Mouse (Mus musculus) forebrain, embryonic 11.5 days (tissue): Measurements from ENCODE around the gene Gm156. TPM values are rescaled to one million over a fixed set of nuclear protein-coding genes. Genes with fewer than 3 reads are reported as not detected.
A peak's percentile ranks its signal among the peaks of the same experiment; 100 is the strongest.

Experiments used
- ATAC-seq: fragments of 200-750 bp; cut with Nextera tagmentation; replicated peaks from 2 replicates; pipeline ENCODE4 v1.8.0; 2017; ENCODE audit warnings: moderate TSS enrichment; ENCODE audit not compliant: low FRiP score
- DNase-seq: peaks from one replicate; pipeline ENCODE4 v3.0.0-alpha.2; 2017; ENCODE audit warnings: low spot score
- H3K27ac ChIP-seq: fragments of 300-500 bp; sonication (generic); 2 replicates; pipeline ENCODE4 v1.5.1; 2014; ENCODE audit warnings: low read depth, low read length
- H3K27me3 ChIP-seq: fragments of 300-500 bp; sonication (generic); 2 replicates; pipeline ENCODE4 v1.6.1; 2014; ENCODE audit warnings: mild to moderate bottlenecking, low read length, mixed read lengths; ENCODE audit not compliant: control insufficient read depth, insufficient read depth
- H3K36me3 ChIP-seq: fragments of 300-500 bp; sonication (generic); 2 replicates; pipeline ENCODE4 v1.6.1; 2014; ENCODE audit warnings: mild to moderate bottlenecking, low read length, moderate library complexity, mixed read lengths; ENCODE audit not compliant: control insufficient read depth, insufficient read depth
- H3K4me1 ChIP-seq: fragments of 300-500 bp; sonication (generic); replicated peaks from 2 replicates; pipeline ENCODE4 v1.6.1; 2014; ENCODE audit warnings: low read length, mixed read lengths; ENCODE audit not compliant: control insufficient read depth, insufficient read depth
- H3K4me2 ChIP-seq: fragments of 300-500 bp; sonication (generic); 2 replicates; pipeline ENCODE4 v1.6.1; 2014; ENCODE audit warnings: low read depth, mild to moderate bottlenecking, low read length, moderate library complexity, mixed read lengths; ENCODE audit not compliant: severe bottlenecking
- H3K4me3 ChIP-seq: fragments of 300-500 bp; sonication (generic); 2 replicates; pipeline ENCODE4 v1.5.1; 2014; ENCODE audit warnings: low read depth, low read length
- H3K9ac ChIP-seq: fragments of 300-500 bp; sonication (generic); 2 replicates; pipeline ENCODE4 v1.6.1; 2014; ENCODE audit warnings: low read length
- H3K9me3 ChIP-seq: fragments of 300-500 bp; sonication (generic); 2 replicates; pipeline ENCODE4 v1.6.1; 2016; ENCODE audit warnings: low read length, mixed read lengths; ENCODE audit not compliant: control insufficient read depth
- WGBS: fragments of 180-500 bp; shearing (Covaris S2); extraction: QIAGEN DNeasy Blood & Tissue Kit; methylation state at CpG from one replicate; pipeline ENCODE4 v1.1.7; 2014; 5-methylcytosine and 5-hydroxymethylcytosine counted together
- polyA plus RNA-seq: library from polyadenylated mRNA; unstranded; fragments of >200 nt; fragmentation: Nextera tagmentation; extraction: Ambion mirVana; gene quantifications from 2 replicates; pipeline ENCODE4 v1.2.1, GENCODE M21; 2014

The Gm156 gene
- polyA plus RNA-seq, 1 experiment from 2014 or later = not detected

- no peak for DNase-seq
- no peak overlapping the region for H3K4me3 ChIP-seq
- no peak overlapping the region for H3K4me2 ChIP-seq
- no peaks in the 10 kb centered on the region for H3K4me1 ChIP-seq
- H3K27me3 ChIP-seq = no peaks in the 10 kb centered on the region
- 85% methylated on average over 1 of the region's 1 CpGs for WGBS
- no peaks in the 10 kb centered on the region for H3K36me3 ChIP-seq
- no peaks in the 10 kb centered on the region for H3K9me3 ChIP-seq
- H3K27ac ChIP-seq = no peak overlapping the region
- H3K9ac ChIP-seq = no peak overlapping the region
- no peak for ATAC-seq
Observed at GRCm38 (mm10) chr6:129727237-129727636, 56.8 kb downstream of the Gm156 start.

GRCm38 (mm10) chr6:129721390-129721789 is 62.7 kb downstream of the Gm156 start:
- Histone ChIP-seq H3K4me2 (no peak overlapping the region), H3K9me3 (no peaks in the 10 kb centered on the region), H3K9ac (no peak overlapping the region), H3K27me3 (no peaks in the 10 kb centered on the region), H3K36me3 (no peaks in the 10 kb centered on the region), H3K4me1 (no peaks in the 10 kb centered on the region), H3K27ac (no peak overlapping the region), H3K4me3 (no peak overlapping the region)
- ATAC-seq (0 out of 2 replicates have a peak, but pooled peaks have one; percentile 22), DNase-seq (no peak)
- 50% methylated on average over 1 of the region's 1 CpGs for WGBS

- Histone ChIP-seq H3K27ac (no peak overlapping the region), H3K27me3 (no peaks in the 10 kb centered on the region), H3K4me3 (no peak overlapping the region), H3K4me2 (no peak overlapping the region), H3K9me3 (no peaks in the 10 kb centered on the region), H3K36me3 (no peaks in the 10 kb centered on the region), H3K4me1 (no peaks in the 10 kb centered on the region), H3K9ac (no peak overlapping the region)
- ATAC-seq (peak; percentile 23; the same call in 1 of the 2 replicates), DNase-seq (no peak)
- WGBS = 33% methylated on average over 3 of the region's 3 CpGs
Observed at GRCm38 (mm10) chr6:129720487-129720886, 63.6 kb downstream of the Gm156 start.

- H3K27me3 ChIP-seq = no peaks in the 10 kb centered on the region
- 94% methylated on average over 4 of the region's 4 CpGs for WGBS
- H3K36me3 ChIP-seq = no peaks in the 10 kb centered on the region
Observed at GRCm38 (mm10) chr6:129717032-129717431, 67.0 kb downstream of the Gm156 start, which contains the start of gene Klri1. TSS of gene Klri1 (minus strand) at chr6:129717132.

More at GRCm38 (mm10) chr6:129717032-129717431, 67.0 kb downstream of the Gm156 start, which contains the start of gene Klri1:
- Histone ChIP-seq H3K9me3 (no peaks in the 10 kb centered on the region), H3K9ac (no peak within 1 kb of the TSS), H3K27ac (no peak within 1 kb of the TSS), H3K4me3 (no peak within 1 kb of the TSS), H3K4me1 (no peaks in the 10 kb centered on the region), H3K4me2 (no peak within 1 kb of the TSS)
- DNase-seq (no peak), ATAC-seq (no peak)

Other genes with a start within 250 kb of the Gm156 start
- not detected in 2 replicates for gene Klre1, start 206.4 kb downstream of the Gm156 start, polyA plus RNA-seq
- gene Klrd1, start 192.5 kb downstream of the Gm156 start, polyA plus RNA-seq = not detected in 2 replicates
- gene Klrk1, start 160.4 kb downstream of the Gm156 start, polyA plus RNA-seq = 0.16 and 0.23 TPM in 2 replicates
- not detected in 2 replicates for gene Klrc3, start 140.9 kb downstream of the Gm156 start, polyA plus RNA-seq
- not detected in 2 replicates for gene Klrc2, start 123.6 kb downstream of the Gm156 start, polyA plus RNA-seq
- gene Klrc1, start 105.3 kb downstream of the Gm156 start, polyA plus RNA-seq = not detected in 2 replicates
- not detected in 2 replicates for gene Klri1, start 67.1 kb downstream of the Gm156 start, polyA plus RNA-seq
- gene Klri2, start 43.8 kb downstream of the Gm156 start, polyA plus RNA-seq = not detected in 2 replicates
- not detected in 2 replicates for gene Gm17631, start 78.4 kb upstream of the Gm156 start, polyA plus RNA-seq
- not detected in 2 replicates for gene Klra17, start 92.4 kb upstream of the Gm156 start, polyA plus RNA-seq
- gene Klra5, start 133.4 kb upstream of the Gm156 start, polyA plus RNA-seq = not detected in 2 replicates
- not detected in 2 replicates for gene Klra6, start 242.7 kb upstream of the Gm156 start, polyA plus RNA-seq